Mouse (Mus musculus): ENCODE measurements around the gene Fanci. TPM values are rescaled to one million over a fixed set of nuclear protein-coding genes. Genes with fewer than 3 reads are reported as not detected.

The Fanci gene
- total RNA-seq, 1 experiment, result 33.0 TPM

GRCm38 (mm10) chr7:79360056-79360455, 31.7 kb upstream of the Fanci start:
- Histone ChIP-seq H3K9me3 (ENCODE audit: control insufficient read depth, insufficient read depth, low read depth, low read length) (no peaks in the 10 kb centered on the region), H3K4me3 (ENCODE audit: insufficient read depth in 1 of 2, low read depth in 1 of 2, low read length in 2 of 2, poor library complexity in 1 of 2, severe bottlenecking in 1 of 2) (no peak overlapping the region), H3K9ac (ENCODE audit: insufficient read depth, low read depth, low read length, poor library complexity, severe bottlenecking) (no peak overlapping the region), H3K27ac (ENCODE audit: insufficient read depth, low read depth, low read length, poor library complexity, severe bottlenecking) (no peak overlapping the region), H3K4me1 (ENCODE audit: control insufficient read depth in 2 of 2, insufficient read depth in 2 of 2, low read length in 2 of 2, poor library complexity in 1 of 2) (peaks cover 0 to 4% of the 10 kb centered on the region in 2 experiments; a peak in 1 of 4 replicates), H3K36me3 (ENCODE audit: control insufficient read depth, insufficient read depth, low read length, poor library complexity, severe bottlenecking) (peaks cover 10% of the 10 kb centered on the region)
- no peak for DNase-seq (ENCODE audit: low read depth, low spot score)
- TF ChIP-seq MAFK (IDR thresholded peaks at IDR 0.05; ENCODE audit: insufficient read depth, low read depth, low read length) (no peak), ZC3H11A (IDR thresholded peaks at IDR 0.05; ENCODE audit: borderline replicate concordance, low read depth, low read length) (no peak), ZNF384 (IDR thresholded peaks at IDR 0.05; ENCODE audit: low read depth, low read length) (no peak), CHD2 (IDR thresholded peaks at IDR 0.05; ENCODE audit: low read depth, low read length) (no peak), HCFC1 (IDR thresholded peaks at IDR 0.05; ENCODE audit: borderline replicate concordance, insufficient read depth, low read length) (no peak)
- in situ Hi-C loops (cut with MboI; ENCODE audit: low sequenced_read_pairs in 2 of 2, unreplicated experiment in 2 of 2), result loop anchor here (25.0 kb wide), 2 partner anchors 223 to 423 kb away; partner anchors contain the start of genes Hapln3 (in 2 of the 2) and Mfge8 (in 2 of the 2)

GRCm38 (mm10) chr7:79362208-79362607, 29.5 kb upstream of the Fanci start:
- no peak overlapping the region for H3K9ac ChIP-seq (ENCODE audit: insufficient read depth, low read depth, low read length, poor library complexity, severe bottlenecking)
- H3K4me3 ChIP-seq (ENCODE audit: insufficient read depth in 1 of 2, low read depth in 1 of 2, low read length in 2 of 2, poor library complexity in 1 of 2, severe bottlenecking in 1 of 2), result no peak overlapping the region
- no peak overlapping the region for H3K27ac ChIP-seq (ENCODE audit: insufficient read depth, low read depth, low read length, poor library complexity, severe bottlenecking)
- no peak for TF ChIP-seq MAFK (IDR thresholded peaks at IDR 0.05; ENCODE audit: insufficient read depth, low read depth, low read length)
- no peak for TF ChIP-seq HCFC1 (IDR thresholded peaks at IDR 0.05; ENCODE audit: borderline replicate concordance, insufficient read depth, low read length)
- TF ChIP-seq CHD2 (IDR thresholded peaks at IDR 0.05; ENCODE audit: low read depth, low read length), result no peak
- no peak for TF ChIP-seq ZNF384 (IDR thresholded peaks at IDR 0.05; ENCODE audit: low read depth, low read length)
- no peak for TF ChIP-seq ZC3H11A (IDR thresholded peaks at IDR 0.05; ENCODE audit: borderline replicate concordance, low read depth, low read length)
- peaks cover 5% of the 10 kb centered on the region; the same call in 1 of the 2 replicates for H3K36me3 ChIP-seq (ENCODE audit: control insufficient read depth, insufficient read depth, low read length, poor library complexity, severe bottlenecking)
- H3K9me3 ChIP-seq (ENCODE audit: control insufficient read depth, insufficient read depth, low read depth, low read length), result no peaks in the 10 kb centered on the region
- no peak for DNase-seq (ENCODE audit: low read depth, low spot score)
- in situ Hi-C loops (cut with MboI; ENCODE audit: low sequenced_read_pairs in 2 of 2, unreplicated experiment in 2 of 2), result loop anchor here (25.0 kb wide), 2 partner anchors 225 to 425 kb away; partner anchors contain the start of genes Hapln3 (in 2 of the 2) and Mfge8 (in 2 of the 2)
- peaks cover 0 to 4% of the 10 kb centered on the region in 2 experiments; a peak in 1 of 4 replicates for H3K4me1 ChIP-seq (ENCODE audit: control insufficient read depth in 2 of 2, insufficient read depth in 2 of 2, low read length in 2 of 2, poor library complexity in 1 of 2)

- Histone ChIP-seq H3K9me3 (ENCODE audit: control insufficient read depth, insufficient read depth, low read depth, low read length) (no peaks in the 10 kb centered on the region), H3K27ac (ENCODE audit: insufficient read depth, low read depth, low read length, poor library complexity, severe bottlenecking) (no peak overlapping the region), H3K36me3 (ENCODE audit: control insufficient read depth, insufficient read depth, low read length, poor library complexity, severe bottlenecking) (peaks cover 5% of the 10 kb centered on the region; the same call in 1 of the 2 replicates), H3K4me1 (ENCODE audit: control insufficient read depth in 2 of 2, insufficient read depth in 2 of 2, low read length in 2 of 2, poor library complexity in 1 of 2) (peaks cover 0 to 4% of the 10 kb centered on the region in 2 experiments; a peak in 1 of 4 replicates), H3K9ac (ENCODE audit: insufficient read depth, low read depth, low read length, poor library complexity, severe bottlenecking) (no peak overlapping the region), H3K4me3 (ENCODE audit: insufficient read depth in 1 of 2, low read depth in 1 of 2, low read length in 2 of 2, poor library complexity in 1 of 2, severe bottlenecking in 1 of 2) (no peak overlapping the region)
- no peak for TF ChIP-seq MAFK (IDR thresholded peaks at IDR 0.05; ENCODE audit: insufficient read depth, low read depth, low read length)
- no peak for DNase-seq (ENCODE audit: low read depth, low spot score)
- in situ Hi-C loops (cut with MboI; ENCODE audit: low sequenced_read_pairs in 2 of 2, unreplicated experiment in 2 of 2), result loop anchor here (25.0 kb wide), 2 partner anchors 226 to 426 kb away; partner anchors contain the start of genes Hapln3 (in 2 of the 2) and Mfge8 (in 2 of the 2)
Measured at GRCm38 (mm10) chr7:79362830-79363229, 28.9 kb upstream of the Fanci start.

GRCm38 (mm10) chr7:79363370-79364043, 28.2 kb upstream of the Fanci start:
- Histone ChIP-seq H3K4me3 (ENCODE audit: insufficient read depth in 1 of 2, low read depth in 1 of 2, low read length in 2 of 2, poor library complexity in 1 of 2, severe bottlenecking in 1 of 2) (no peak overlapping the region), H3K9me3 (ENCODE audit: control insufficient read depth, insufficient read depth, low read depth, low read length) (no peaks in the 10 kb centered on the region), H3K4me1 (ENCODE audit: control insufficient read depth in 2 of 2, insufficient read depth in 2 of 2, low read length in 2 of 2, poor library complexity in 1 of 2) (peaks cover 0 to 4% of the 10 kb centered on the region in 2 experiments; a peak in 1 of 4 replicates), H3K36me3 (ENCODE audit: control insufficient read depth, insufficient read depth, low read length, poor library complexity, severe bottlenecking) (peaks cover 5% of the 10 kb centered on the region; the same call in 1 of the 2 replicates), H3K9ac (ENCODE audit: insufficient read depth, low read depth, low read length, poor library complexity, severe bottlenecking) (no peak overlapping the region), H3K27ac (ENCODE audit: insufficient read depth, low read depth, low read length, poor library complexity, severe bottlenecking) (no peak overlapping the region)
- TF ChIP-seq ZNF384 (IDR thresholded peaks at IDR 0.05; ENCODE audit: low read depth, low read length) (no peak), CHD2 (IDR thresholded peaks at IDR 0.05; ENCODE audit: low read depth, low read length) (no peak), MAFK (IDR thresholded peaks at IDR 0.05; ENCODE audit: insufficient read depth, low read depth, low read length) (no peak), ZC3H11A (IDR thresholded peaks at IDR 0.05; ENCODE audit: borderline replicate concordance, low read depth, low read length) (no peak), HCFC1 (IDR thresholded peaks at IDR 0.05; ENCODE audit: borderline replicate concordance, insufficient read depth, low read length) (no peak)
- DNase-seq (ENCODE audit: low read depth, low spot score), result no peak
- in situ Hi-C loops (cut with MboI; ENCODE audit: low sequenced_read_pairs in 2 of 2, unreplicated experiment in 2 of 2), result loop anchor here (25.0 kb wide), 2 partner anchors 226 to 426 kb away; partner anchors contain the start of genes Hapln3 (in 2 of the 2) and Mfge8 (in 2 of the 2)

Data from ES-E14 (cell line).